In genomic region chr13:19081932-19082331, GRCm38 (mm10) we compare ENCODE assay signal across 14 mouse cellular contexts.
"Had no signal": no experiment of that assay in that cellular context is flagged by ENCODE, and none has a peak within 500 bp of the region (broad histone marks: within the 10 kb centered on the region; RNA-seq: fewer than 3 reads in every experiment).

No protein-coding gene starts in this region.

- H3K4me2 ChIP-seq: limb, embryonic 15.5 days; liver, embryonic 12.5 days; midbrain, embryonic 11.5 days; midbrain, embryonic 13.5 days; midbrain, embryonic 15.5 days; neural tube, embryonic 12.5 days; stomach, embryonic 15.5 days had no signal

- H3K4me3 ChIP-seq: limb, embryonic 15.5 days; liver, embryonic 12.5 days; megakaryocyte, embryonic 14.5 days; midbrain, embryonic 13.5 days; midbrain, embryonic 15.5 days; neural tube, embryonic 12.5 days; stomach, embryonic 15.5 days had no signal

- H3K27me3 ChIP-seq: limb, embryonic 15.5 days; liver, embryonic 12.5 days; megakaryocyte, embryonic 14.5 days; midbrain, embryonic 13.5 days; midbrain, embryonic 15.5 days; neural tube, embryonic 12.5 days; stomach, embryonic 15.5 days had no signal

- H3K4me1 ChIP-seq: limb, embryonic 15.5 days; liver, embryonic 12.5 days; megakaryocyte, embryonic 14.5 days; midbrain, embryonic 13.5 days; midbrain, embryonic 15.5 days; neural tube, embryonic 12.5 days; stomach, embryonic 15.5 days had no signal

- H3K27ac ChIP-seq: limb, embryonic 15.5 days; liver, embryonic 12.5 days; liver, embryonic 14.5 days; macrophage; midbrain, embryonic 13.5 days; midbrain, embryonic 15.5 days; neural tube, embryonic 12.5 days; stomach, embryonic 15.5 days had no signal

- H3K9ac ChIP-seq: limb, embryonic 15.5 days; liver, embryonic 12.5 days; liver, embryonic 14.5 days; midbrain, embryonic 13.5 days; midbrain, embryonic 15.5 days; neural tube, embryonic 12.5 days; stomach, embryonic 15.5 days had no signal

- H3K9me3 ChIP-seq: limb, embryonic 15.5 days; liver, embryonic 12.5 days; megakaryocyte, embryonic 14.5 days; midbrain, embryonic 13.5 days; midbrain, embryonic 15.5 days; neural tube, embryonic 12.5 days; stomach, embryonic 15.5 days had no signal

- DNase-seq: right cerebral cortex, postnatal 14 days; thymus, adult 18-20 months; thymus, postnatal 25 days; thymus, postnatal 4 days had no signal

- ATAC-seq: liver, embryonic 12.5 days; midbrain, embryonic 13.5 days; midbrain, embryonic 15.5 days had no signal

- H3K36me3 ChIP-seq: limb, embryonic 15.5 days; liver, embryonic 12.5 days; midbrain, embryonic 13.5 days; neural tube, embryonic 12.5 days; stomach, embryonic 15.5 days had no signal
